Mouse (Mus musculus): ENCODE results near the gene 4930404H24Rik. TPM values are rescaled to one million over a fixed set of nuclear protein-coding genes. Genes with fewer than 3 reads are reported as not detected.
"Not testable (repeated sequence)": the region's sequence is repeated elsewhere in the genome, so short reads cannot be mapped to it uniquely, and the experiment has no call there.

Gene 4930404H24Rik
- polyA plus RNA-seq, 1 experiment from 2014 or later: not detected

GRCm38 (mm10) chr2:153492179-153492517 is 442 bp upstream of the 4930404H24Rik start:
- DNase-seq (ENCODE audit: low spot score) (no peak), ATAC-seq (ENCODE audit: low FRiP score, low TSS enrichment) (0 out of 2 replicates have a peak, but pooled peaks have one; percentile 8)
- H3K27me3 ChIP-seq (ENCODE audit: control insufficient read depth, insufficient read depth, low read length): no peaks in the 10 kb centered on the region
- H3K4me2 ChIP-seq (replicated peaks; ENCODE audit: low read depth): peak overlapping the region; percentile 97
- no peak overlapping the region for H3K27ac ChIP-seq (replicated peaks)
- 3% methylated on average over 24 of the region's 24 CpGs for WGBS
- peak overlapping the region; percentile 65 for H3K9ac ChIP-seq (ENCODE audit: low read length)
- no peak for TF ChIP-seq EP300 (optimal IDR thresholded peaks at IDR 0.05)
- TF ChIP-seq CTCF (IDR thresholded peaks at IDR 0.05; ENCODE audit: low read depth): no peak
- H3K9me3 ChIP-seq (ENCODE audit: control insufficient read depth, low read length): no peaks in the 10 kb centered on the region
- H3K4me3 ChIP-seq (ENCODE audit: low read depth, low read length): peak overlapping the region; percentile 61
- no peaks in the 10 kb centered on the region; the same call in 1 of the 2 replicates for H3K4me1 ChIP-seq (replicated peaks; ENCODE audit: control insufficient read depth, insufficient read depth)
- H3K36me3 ChIP-seq (ENCODE audit: control insufficient read depth, insufficient read depth, low read length): no peaks in the 10 kb centered on the region

DNA sequence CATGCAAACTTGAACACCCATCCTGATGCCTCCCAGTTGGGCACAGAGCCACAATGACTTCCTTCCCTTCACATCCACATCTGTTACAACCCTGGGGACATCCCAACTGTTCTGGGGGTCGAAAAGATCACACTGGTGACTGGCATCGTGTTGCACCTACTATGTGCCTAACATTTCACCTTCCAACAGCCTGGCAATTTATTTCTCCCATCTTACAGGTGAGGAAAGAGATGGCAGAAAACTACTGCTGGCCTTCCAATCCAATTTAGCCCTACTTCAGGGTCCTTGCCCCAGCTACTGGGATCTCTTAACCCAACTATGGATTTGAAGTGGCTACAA is 772 bp downstream of the 4930404H24Rik start:
- Histone ChIP-seq H3K27me3 (ENCODE audit: control insufficient read depth, insufficient read depth, low read length) (no peaks in the 10 kb centered on the region), H3K27ac (replicated peaks) (peak overlapping the region; percentile 18; the same call in 1 of the 2 replicates), H3K4me3 (ENCODE audit: low read depth, low read length) (peak overlapping the region; percentile 61), H3K36me3 (ENCODE audit: control insufficient read depth, insufficient read depth, low read length) (no peaks in the 10 kb centered on the region), H3K4me2 (replicated peaks; ENCODE audit: low read depth) (peak overlapping the region; percentile 97), H3K9me3 (ENCODE audit: control insufficient read depth, low read length) (no peaks in the 10 kb centered on the region), H3K4me1 (replicated peaks; ENCODE audit: control insufficient read depth, insufficient read depth) (no peaks in the 10 kb centered on the region; the same call in 1 of the 2 replicates), H3K9ac (ENCODE audit: low read length) (no peak overlapping the region)
- no peak for TF ChIP-seq CTCF (IDR thresholded peaks at IDR 0.05; ENCODE audit: low read depth)
- TF ChIP-seq EP300 (optimal IDR thresholded peaks at IDR 0.05): no peak
- 27% methylated on average over 2 of the region's 2 CpGs for WGBS
- ATAC-seq (ENCODE audit: low FRiP score, low TSS enrichment) (no peak), DNase-seq (ENCODE audit: low spot score) (no peak)

- DNase-seq (ENCODE audit: low spot score) (peak; percentile 53), ATAC-seq (ENCODE audit: low FRiP score, low TSS enrichment) (peak; percentile 27; the same call in 1 of the 2 replicates)
- TF ChIP-seq CTCF (IDR thresholded peaks at IDR 0.05; ENCODE audit: low read depth): no peak
- no peak for TF ChIP-seq EP300 (optimal IDR thresholded peaks at IDR 0.05)
- WGBS: 19% methylated on average over 5 of the region's 6 CpGs
- peak overlapping the region; percentile 18; the same call in 1 of the 2 replicates for H3K27ac ChIP-seq (replicated peaks)
- no peak overlapping the region for H3K4me3 ChIP-seq (ENCODE audit: low read depth, low read length)
- H3K4me1 ChIP-seq (replicated peaks; ENCODE audit: control insufficient read depth, insufficient read depth): no peaks in the 10 kb centered on the region; the same call in 1 of the 2 replicates
- H3K36me3 ChIP-seq (ENCODE audit: control insufficient read depth, insufficient read depth, low read length): no peaks in the 10 kb centered on the region
- no peak overlapping the region for H3K9ac ChIP-seq (ENCODE audit: low read length)
- H3K4me2 ChIP-seq (replicated peaks; ENCODE audit: low read depth): no peak overlapping the region
- H3K9me3 ChIP-seq (ENCODE audit: control insufficient read depth, low read length): no peaks in the 10 kb centered on the region
- no peaks in the 10 kb centered on the region for H3K27me3 ChIP-seq (ENCODE audit: control insufficient read depth, insufficient read depth, low read length)
These were observed 1.2 kb downstream of the 4930404H24Rik start for GRCm38 (mm10) chr2:153493781-153494292.

GRCm38 (mm10) chr2:153494293-153494811 is 1.8 kb downstream of the 4930404H24Rik start:
- no peaks in the 10 kb centered on the region for H3K27me3 ChIP-seq (ENCODE audit: control insufficient read depth, insufficient read depth, low read length)
- no peaks in the 10 kb centered on the region for H3K36me3 ChIP-seq (ENCODE audit: control insufficient read depth, insufficient read depth, low read length)
- no peak overlapping the region for H3K4me3 ChIP-seq (ENCODE audit: low read depth, low read length)
- peak; percentile 39 for DNase-seq (ENCODE audit: low spot score)
- no peaks in the 10 kb centered on the region for H3K9me3 ChIP-seq (ENCODE audit: control insufficient read depth, low read length)
- no peak overlapping the region for H3K27ac ChIP-seq (replicated peaks)
- no peak overlapping the region for H3K4me2 ChIP-seq (replicated peaks; ENCODE audit: low read depth)
- TF ChIP-seq EP300 (optimal IDR thresholded peaks at IDR 0.05) (no peak), CTCF (IDR thresholded peaks at IDR 0.05; ENCODE audit: low read depth) (no peak)
- H3K9ac ChIP-seq (ENCODE audit: low read length): no peak overlapping the region
- no peaks in the 10 kb centered on the region; the same call in 1 of the 2 replicates for H3K4me1 ChIP-seq (replicated peaks; ENCODE audit: control insufficient read depth, insufficient read depth)
- 0 out of 2 replicates have a peak, but pooled peaks have one; percentile 3 for ATAC-seq (ENCODE audit: low FRiP score, low TSS enrichment)
- WGBS: 30% methylated on average over 9 of the region's 9 CpGs

GRCm38 (mm10) chr2:153495391-153495790 is 2.8 kb downstream of the 4930404H24Rik start:
- not testable (repeated sequence) for H3K27me3 ChIP-seq (ENCODE audit: control insufficient read depth, insufficient read depth, low read length); DNase-seq (ENCODE audit: low spot score); H3K4me2 ChIP-seq (replicated peaks; ENCODE audit: low read depth); H3K36me3 ChIP-seq (ENCODE audit: control insufficient read depth, insufficient read depth, low read length); H3K4me3 ChIP-seq (ENCODE audit: low read depth, low read length); ATAC-seq (ENCODE audit: low FRiP score, low TSS enrichment); H3K9me3 ChIP-seq (ENCODE audit: control insufficient read depth, low read length); H3K4me1 ChIP-seq (replicated peaks; ENCODE audit: control insufficient read depth, insufficient read depth); H3K27ac ChIP-seq (replicated peaks); H3K9ac ChIP-seq (ENCODE audit: low read length)
- WGBS: 89% methylated on average over 4 of the region's 4 CpGs

DNA sequence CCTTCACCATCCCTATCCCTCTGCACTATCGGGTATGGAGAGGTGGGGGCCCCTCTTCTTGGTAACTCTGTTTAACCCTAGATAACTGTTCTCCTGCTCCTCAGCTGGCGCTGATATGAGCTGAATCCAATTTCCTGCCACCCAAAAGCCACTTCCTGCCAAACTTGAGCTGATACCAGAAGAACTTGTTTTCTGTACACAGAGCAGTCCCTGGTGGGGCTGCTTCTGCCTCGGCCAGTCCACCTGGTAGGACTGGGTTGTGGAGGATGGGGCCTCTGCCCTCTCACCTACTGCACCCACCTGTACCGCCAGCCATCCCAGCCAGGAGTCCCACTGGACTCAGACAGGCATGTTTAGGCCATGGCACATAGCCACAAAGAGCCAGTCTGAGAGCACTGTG is 3.2 kb downstream of the 4930404H24Rik start:
- peak; percentile 41 for TF ChIP-seq EP300 (optimal IDR thresholded peaks at IDR 0.05)
- no peak for TF ChIP-seq CTCF (IDR thresholded peaks at IDR 0.05; ENCODE audit: low read depth)
- Histone ChIP-seq H3K4me3 (ENCODE audit: low read depth, low read length) (no peak overlapping the region), H3K27ac (replicated peaks) (no peak overlapping the region), H3K36me3 (ENCODE audit: control insufficient read depth, insufficient read depth, low read length) (no peaks in the 10 kb centered on the region), H3K9ac (ENCODE audit: low read length) (no peak overlapping the region), H3K27me3 (ENCODE audit: control insufficient read depth, insufficient read depth, low read length) (no peaks in the 10 kb centered on the region), H3K9me3 (ENCODE audit: control insufficient read depth, low read length) (no peaks in the 10 kb centered on the region), H3K4me2 (replicated peaks; ENCODE audit: low read depth) (no peak overlapping the region), H3K4me1 (replicated peaks; ENCODE audit: control insufficient read depth, insufficient read depth) (no peaks in the 10 kb centered on the region; the same call in 1 of the 2 replicates)
- peak; percentile 36 for DNase-seq (ENCODE audit: low spot score)
- peak; percentile 38 for ATAC-seq (ENCODE audit: low FRiP score, low TSS enrichment)
- WGBS: 65% methylated on average over 4 of the region's 4 CpGs
